Mouse (Mus musculus) C2C12 (cell line): ENCODE data around the gene Kpna7. TPM values are rescaled to one million over a fixed set of nuclear protein-coding genes. Genes with fewer than 3 reads are reported as not detected.

Experiments
- H3K27me3 ChIP-seq: one replicate; pipeline ENCODE4 v1.6.1; 2011; ENCODE audit not compliant: control insufficient read depth, insufficient read depth, insufficient read length
- H3K36me3 ChIP-seq: one replicate; pipeline ENCODE4 v1.6.1; 2011; ENCODE audit not compliant: control insufficient read depth, insufficient read depth
- H3K4me3 ChIP-seq: one replicate; pipeline ENCODE4 v1.5.1; 2011; ENCODE audit warnings: mild to moderate bottlenecking, control low read depth; ENCODE audit not compliant: poor library complexity, insufficient read depth, severe bottlenecking
- H3K79me2 ChIP-seq: one replicate; pipeline ENCODE4 v1.6.1; 2011; ENCODE audit not compliant: control insufficient read depth, insufficient read depth
- H3K79me3 ChIP-seq: one replicate; pipeline ENCODE4 v1.6.1; 2011; ENCODE audit warnings: low read depth, control low read depth
- H3ac ChIP-seq: one replicate; pipeline ENCODE3; 2011; ENCODE audit warnings: low read depth; ENCODE audit not compliant: control insufficient read depth, insufficient read length
- CEBPB ChIP-seq: IDR thresholded peaks from one replicate; pipeline ENCODE4 v1.6.1; 2011; ENCODE audit warnings: low read depth, mild to moderate bottlenecking, control low read depth, moderate library complexity
- CTCF ChIP-seq: IDR thresholded peaks from one replicate; pipeline ENCODE4 v1.5.1; 2011; ENCODE audit not compliant: control insufficient read depth, insufficient read depth, insufficient read length
- FOSL1 ChIP-seq: IDR thresholded peaks from one replicate; pipeline ENCODE4 v1.8.0; 2011; ENCODE audit warnings: mild to moderate bottlenecking, low read length; ENCODE audit not compliant: poor library complexity, insufficient read depth, severe bottlenecking
- MAX ChIP-seq: IDR thresholded peaks from one replicate; pipeline ENCODE4 v1.6.1; 2011; ENCODE audit warnings: mild to moderate bottlenecking, control low read depth
- MYOD1 ChIP-seq: IDR thresholded peaks from one replicate; pipeline ENCODE4 v1.6.1; 2011; ENCODE audit warnings: low read depth; ENCODE audit not compliant: control insufficient read depth, insufficient read length
- MYOG ChIP-seq: IDR thresholded peaks from one replicate; pipeline ENCODE4 v1.6.1; 2011; ENCODE audit not compliant: control insufficient read depth, insufficient read length; ENCODE audit errors: extremely low read depth
- USF1 ChIP-seq: IDR thresholded peaks from one replicate; pipeline ENCODE4 v1.6.1; 2011; ENCODE audit warnings: low read depth, mild to moderate bottlenecking, control low read depth, moderate library complexity
- polyA plus RNA-seq: library from polyadenylated mRNA; unstranded; fragments of >200 nt; fragmentation: generic; extraction: Trizol; gene quantifications from one replicate; pipeline ENCODE4 v1.2.1, GENCODE M21; 2012; ENCODE audit warnings: missing spikeins

The Kpna7 gene
- polyA plus RNA-seq, 1 experiment: not detected

DNA sequence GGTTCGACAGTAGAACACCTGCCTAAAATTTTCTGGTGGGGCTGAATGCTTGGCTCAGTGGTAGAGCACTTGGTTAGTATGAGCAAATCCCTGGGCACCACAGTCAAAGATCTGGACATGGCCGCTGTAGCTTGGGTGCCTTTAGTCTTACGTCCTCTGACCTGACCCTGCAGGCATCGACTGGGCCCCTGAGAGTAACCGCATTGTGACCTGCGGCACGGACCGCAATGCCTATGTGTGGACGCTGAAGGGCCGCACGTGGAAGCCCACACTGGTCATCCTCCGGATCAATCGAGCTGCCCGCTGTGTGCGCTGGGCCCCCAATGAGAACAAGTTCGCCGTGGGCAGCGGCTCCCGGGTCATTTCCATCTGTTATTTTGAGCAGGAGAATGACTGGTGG lies 39.6 kb upstream of the Kpna7 start:
- Histone ChIP-seq H3K79me2 (peaks cover 43% of the 10 kb centered on the region), H3K27me3 (no peaks in the 10 kb centered on the region), H3K4me3 (no peak overlapping the region), H3ac (no peak overlapping the region), H3K36me3 (peaks cover 84% of the 10 kb centered on the region), H3K79me3 (peaks cover 35% of the 10 kb centered on the region)
- TF ChIP-seq FOSL1: no peak
- no peak for TF ChIP-seq CTCF
- TF ChIP-seq CEBPB: no peak
- no peak for TF ChIP-seq USF1
- no peak for TF ChIP-seq MYOG
- TF ChIP-seq MAX: no peak
- no peak for TF ChIP-seq MYOD1

DNA sequence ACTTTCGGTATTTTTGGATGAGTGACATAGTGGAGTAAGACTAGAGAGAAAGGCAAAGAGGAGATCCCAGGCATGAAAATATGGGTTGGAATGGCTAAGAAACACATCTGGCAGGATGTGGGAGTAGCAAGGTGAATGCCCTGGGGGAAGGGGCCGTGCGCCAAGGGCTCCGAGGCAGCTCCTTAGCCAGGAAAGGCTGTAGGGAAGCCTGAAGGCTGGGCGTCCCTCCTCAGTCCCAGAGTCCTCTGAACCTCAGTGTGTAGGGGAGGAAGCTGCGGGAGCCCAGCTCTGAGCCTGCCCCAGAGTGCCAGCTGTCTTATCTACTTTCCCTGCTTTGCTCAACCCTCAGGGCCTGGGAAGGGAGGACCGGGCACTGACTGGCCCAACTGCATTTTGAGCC lies 37.1 kb upstream of the Kpna7 start:
- Histone ChIP-seq H3K36me3 (peaks cover 72% of the 10 kb centered on the region), H3K4me3 (no peak overlapping the region), H3K79me2 (peaks cover 68% of the 10 kb centered on the region), H3K27me3 (no peaks in the 10 kb centered on the region), H3K79me3 (peaks cover 53% of the 10 kb centered on the region), H3ac (no peak overlapping the region)
- no peak for TF ChIP-seq MAX
- TF ChIP-seq CEBPB: no peak
- TF ChIP-seq MYOD1: no peak
- TF ChIP-seq CTCF: no peak
- no peak for TF ChIP-seq FOSL1
- TF ChIP-seq USF1: no peak
- TF ChIP-seq MYOG: no peak

DNA sequence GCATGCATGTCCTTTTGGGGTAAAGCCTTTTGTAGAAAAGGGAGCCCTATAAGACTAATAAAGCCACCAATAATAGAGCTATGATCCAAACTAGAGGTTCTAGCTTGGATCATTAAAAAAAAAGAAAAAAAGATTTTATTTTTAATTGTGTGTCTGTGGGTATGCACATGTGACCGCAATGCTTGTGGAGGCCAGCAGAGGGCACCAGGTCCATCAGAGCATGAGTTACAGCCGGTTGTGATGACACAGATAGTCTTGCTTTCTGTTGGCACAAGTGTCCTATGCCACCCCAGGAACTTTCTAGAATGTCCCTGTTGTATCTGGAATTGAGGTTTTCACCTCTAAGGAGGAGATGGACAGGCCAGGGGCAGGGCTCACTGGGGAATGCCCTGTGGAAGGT lies 35.6 kb upstream of the Kpna7 start:
- H3K36me3 ChIP-seq: peaks cover 61% of the 10 kb centered on the region
- no peak overlapping the region for H3K4me3 ChIP-seq
- H3K79me2 ChIP-seq: peaks cover 83% of the 10 kb centered on the region
- no peaks in the 10 kb centered on the region for H3K27me3 ChIP-seq
- TF ChIP-seq MAX (no peak), MYOD1 (no peak), USF1 (peak; percentile 52), CTCF (peak; percentile 15), MYOG (no peak)
- H3ac ChIP-seq: no peak overlapping the region
- peaks cover 68% of the 10 kb centered on the region for H3K79me3 ChIP-seq

DNA sequence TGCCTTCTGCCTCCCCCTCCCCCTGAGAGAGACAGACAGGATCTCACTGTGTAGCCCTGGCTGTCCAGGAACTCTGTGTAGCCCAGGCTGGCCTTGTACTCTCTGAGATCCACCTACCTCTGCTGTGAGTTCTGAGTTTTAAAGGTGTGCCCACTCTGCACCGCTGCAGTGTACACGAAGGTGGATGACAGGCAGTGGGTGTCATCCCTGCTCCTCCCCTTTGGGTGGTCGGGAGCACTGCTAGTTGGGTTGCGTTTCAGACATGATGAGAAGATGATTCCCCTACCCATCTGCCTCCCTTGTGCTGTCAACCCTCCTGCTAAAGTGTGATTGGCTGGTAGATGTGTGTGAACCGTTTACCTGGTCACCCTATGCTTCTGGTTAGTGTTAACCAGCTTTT lies 34.6 kb upstream of the Kpna7 start:
- TF ChIP-seq MYOD1 (no peak), CEBPB (no peak), MAX (no peak), USF1 (no peak), CTCF (no peak), FOSL1 (no peak), MYOG (no peak)
- Histone ChIP-seq H3K27me3 (no peaks in the 10 kb centered on the region), H3ac (no peak overlapping the region), H3K36me3 (peaks cover 52% of the 10 kb centered on the region), H3K79me3 (peaks cover 68% of the 10 kb centered on the region), H3K4me3 (no peak overlapping the region), H3K79me2 (peaks cover 88% of the 10 kb centered on the region)

DNA sequence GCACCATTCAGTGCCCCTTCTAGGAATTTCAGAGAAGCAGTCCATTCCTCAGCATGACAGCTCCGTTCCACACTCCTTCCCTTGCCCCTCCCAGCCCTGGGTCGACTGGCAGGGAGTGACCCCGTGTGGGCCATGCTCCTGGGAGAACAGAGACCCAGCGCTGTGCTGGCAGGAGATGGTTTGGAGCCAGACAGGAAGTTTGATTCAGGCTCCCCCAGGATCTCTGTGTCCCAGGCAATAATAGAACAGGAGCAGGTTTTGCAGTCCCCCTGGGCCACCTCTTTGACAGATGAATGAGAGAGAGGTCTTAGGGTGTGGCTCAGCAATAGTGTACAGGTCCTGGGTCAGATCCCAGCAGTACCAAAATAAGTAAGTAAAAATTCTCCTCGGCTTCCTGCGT lies 34.2 kb upstream of the Kpna7 start:
- H3K36me3 ChIP-seq: peaks cover 47% of the 10 kb centered on the region
- no peaks in the 10 kb centered on the region for H3K27me3 ChIP-seq
- no peak overlapping the region for H3K4me3 ChIP-seq
- H3ac ChIP-seq: no peak overlapping the region
- peaks cover 66% of the 10 kb centered on the region for H3K79me3 ChIP-seq
- peaks cover 88% of the 10 kb centered on the region for H3K79me2 ChIP-seq
- no peak for TF ChIP-seq CTCF
- TF ChIP-seq USF1: no peak
- TF ChIP-seq MAX: no peak
- no peak for TF ChIP-seq MYOD1
- no peak for TF ChIP-seq MYOG
- no peak for TF ChIP-seq FOSL1
- TF ChIP-seq CEBPB: no peak

DNA sequence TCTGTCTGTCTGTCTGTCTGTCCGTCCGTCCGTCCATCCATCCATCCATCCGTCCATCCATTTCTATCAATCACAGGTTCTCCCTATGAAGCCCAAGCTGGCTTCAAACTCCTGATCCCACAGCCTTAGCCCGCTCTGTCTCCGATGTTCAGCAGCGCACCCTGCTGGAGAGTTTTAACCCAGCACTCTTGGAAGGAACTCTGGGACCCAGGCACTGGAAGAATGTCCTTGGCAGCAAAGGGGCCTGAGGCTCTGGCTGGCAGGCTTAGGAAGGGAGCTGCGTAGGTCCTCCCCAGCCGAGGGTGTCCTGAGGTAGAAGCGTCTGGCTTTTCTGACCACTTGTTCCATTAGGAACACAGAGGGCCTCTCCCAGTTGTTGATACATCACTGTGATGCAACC lies 33.1 kb upstream of the Kpna7 start:
- Histone ChIP-seq H3K36me3 (peaks cover 37% of the 10 kb centered on the region), H3K4me3 (no peak overlapping the region), H3K79me3 (peaks cover 66% of the 10 kb centered on the region), H3K27me3 (no peaks in the 10 kb centered on the region), H3ac (no peak overlapping the region), H3K79me2 (peaks cover 80% of the 10 kb centered on the region)
- TF ChIP-seq MYOG: no peak
- TF ChIP-seq USF1: no peak
- TF ChIP-seq CEBPB: no peak
- TF ChIP-seq CTCF: peak; percentile 27
